In genomic region chr2:16909246-16910038, GRCm38 (mm10) we compare ENCODE assay signal across 31 mouse cellular contexts.
DNase-seq lines count a peak whose midpoint lies in the region; ATAC-seq and TF ChIP-seq lines count a peak whose summit lies in the region.
"Had no signal": no experiment of that assay in that cellular context is flagged by ENCODE, and none has a peak within 500 bp of the region (broad histone marks: within the 10 kb centered on the region; RNA-seq: fewer than 3 reads in every experiment).

No protein-coding gene starts in this region.

- no peak overlapping the region for H3K4me2 ChIP-seq in heart, postnatal 0 days (ENCODE audit: low read depth, low read length)
- H3K4me2 ChIP-seq in heart, embryonic 11.5 days, result no peak overlapping the region
- H3K4me2 ChIP-seq: embryonic facial prominence, embryonic 13.5 days; forebrain, embryonic 13.5 days; hindbrain, embryonic 13.5 days; kidney, embryonic 15.5 days; limb, embryonic 13.5 days; liver, embryonic 12.5 days; midbrain, embryonic 15.5 days; neural tube, embryonic 12.5 days; stomach, embryonic 15.5 days had no signal

- H3K9ac ChIP-seq in heart, postnatal 0 days (replicated peaks; ENCODE audit: low read depth, low read length), result no peak overlapping the region
- no peak overlapping the region for H3K9ac ChIP-seq in heart, embryonic 11.5 days (ENCODE audit: low read depth, low read length)
- H3K9ac ChIP-seq: embryonic facial prominence, embryonic 13.5 days; forebrain, embryonic 13.5 days; hindbrain, embryonic 13.5 days; kidney, embryonic 15.5 days; limb, embryonic 13.5 days; liver, embryonic 12.5 days; midbrain, embryonic 15.5 days; neural tube, embryonic 12.5 days; stomach, embryonic 15.5 days had no signal

- H3K27ac ChIP-seq in heart, postnatal 0 days (ENCODE audit: low read depth), result no peak overlapping the region
- no peak overlapping the region for H3K27ac ChIP-seq in heart, embryonic 11.5 days (ENCODE audit: low read depth, low read length)
- H3K27ac ChIP-seq: embryonic facial prominence, embryonic 13.5 days; forebrain, embryonic 13.5 days; heart, adult 2 months; hindbrain, embryonic 13.5 days; kidney, embryonic 15.5 days; limb, embryonic 13.5 days; liver, embryonic 12.5 days; midbrain, embryonic 15.5 days; neural tube, embryonic 12.5 days; stomach, embryonic 15.5 days had no signal

- no peak for TF ChIP-seq EP300 in heart, postnatal 0 days (IDR thresholded peaks at IDR 0.05; ENCODE audit: low read depth)

- WGBS in heart, postnatal 0 days, result 13% methylated on average over 1 of the region's 1 CpGs
- WGBS in heart, embryonic 11.5 days (ENCODE audit: insufficient replicate concordance), result 45% methylated on average over 1 of the region's 1 CpGs

- no peaks in the 10 kb centered on the region; the same call in 1 of the 2 replicates for H3K4me1 ChIP-seq in heart, postnatal 0 days (ENCODE audit: control insufficient read depth, insufficient read depth)
- no peaks in the 10 kb centered on the region for H3K4me1 ChIP-seq in heart, embryonic 11.5 days (ENCODE audit: control insufficient read depth, insufficient read depth, low read length)
- H3K4me1 ChIP-seq: embryonic facial prominence, embryonic 13.5 days; forebrain, embryonic 13.5 days; hindbrain, embryonic 13.5 days; kidney, embryonic 15.5 days; limb, embryonic 13.5 days; liver, embryonic 12.5 days; midbrain, embryonic 15.5 days; neural tube, embryonic 12.5 days; stomach, embryonic 15.5 days had no signal

- peak; percentile 13 for DNase-seq in adrenal gland, adult 2 months
- DNase-seq in adrenal gland, postnatal 4 days (ENCODE audit: low spot score in 2 of 2), result no peak
- DNase-seq in heart, postnatal 0 days (ENCODE audit: low spot score), result no peak
- peak; percentile 6 for DNase-seq in lung, postnatal 36 days
- DNase-seq in lung, postnatal 25 days (ENCODE audit: low spot score), result no peak
- DNase-seq: adrenal gland, adult 8-10 months; cerebellum, adult 8-10 months; cerebellum, postnatal 36 days; embryo, embryonic 11 days; gastrocnemius, postnatal 14 days; kidney, adult 11 months; kidney, postnatal 36 days; layer of hippocampus, postnatal 36 days; lung, postnatal 4 days; right cerebral cortex, adult 18-20 months; right cerebral cortex, postnatal 4 days; thymus, adult 18-20 months; thymus, postnatal 36 days had no signal

- TF ChIP-seq CTCF in heart, postnatal 0 days (IDR thresholded peaks at IDR 0.05; ENCODE audit: low read depth), result no peak

- H3K27me3 ChIP-seq in heart, postnatal 0 days (ENCODE audit: control insufficient read depth, insufficient read depth, low read length), result no peaks in the 10 kb centered on the region
- H3K27me3 ChIP-seq in heart, embryonic 11.5 days (ENCODE audit: control insufficient read depth, insufficient read depth, low read length), result no peaks in the 10 kb centered on the region
- H3K27me3 ChIP-seq: embryonic facial prominence, embryonic 13.5 days; forebrain, embryonic 13.5 days; hindbrain, embryonic 13.5 days; kidney, embryonic 15.5 days; limb, embryonic 13.5 days; liver, embryonic 12.5 days; midbrain, embryonic 15.5 days; neural tube, embryonic 12.5 days; stomach, embryonic 15.5 days had no signal

- H3K4me3 ChIP-seq in heart, postnatal 0 days (ENCODE audit: low read depth, low read length), result no peak overlapping the region
- no peak overlapping the region for H3K4me3 ChIP-seq in heart, embryonic 11.5 days (ENCODE audit: low read depth, low read length)
- H3K4me3 ChIP-seq: embryonic facial prominence, embryonic 13.5 days; erythroblast, embryonic 14.5 days; forebrain, embryonic 13.5 days; heart, adult 2 months; hindbrain, embryonic 13.5 days; kidney, embryonic 15.5 days; limb, embryonic 13.5 days; liver, embryonic 12.5 days; midbrain, embryonic 15.5 days; neural tube, embryonic 12.5 days; stomach, embryonic 15.5 days had no signal

- no peaks in the 10 kb centered on the region for H3K36me3 ChIP-seq in heart, postnatal 0 days (replicated peaks; ENCODE audit: control insufficient read depth, insufficient read depth, low read length)
- no peaks in the 10 kb centered on the region for H3K36me3 ChIP-seq in heart, embryonic 11.5 days (ENCODE audit: control insufficient read depth, insufficient read depth, low read length)
- H3K36me3 ChIP-seq: embryonic facial prominence, embryonic 13.5 days; hindbrain, embryonic 13.5 days; kidney, embryonic 15.5 days; limb, embryonic 13.5 days; liver, embryonic 12.5 days; midbrain, embryonic 15.5 days; neural tube, embryonic 12.5 days; stomach, embryonic 15.5 days had no signal

- H3K9me3 ChIP-seq in heart, postnatal 0 days (replicated peaks; ENCODE audit: control insufficient read depth, low read length), result no peaks in the 10 kb centered on the region
- H3K9me3 ChIP-seq in heart, embryonic 11.5 days (replicated peaks; ENCODE audit: control insufficient read depth, low read length), result no peaks in the 10 kb centered on the region
- H3K9me3 ChIP-seq: embryonic facial prominence, embryonic 13.5 days; forebrain, embryonic 13.5 days; hindbrain, embryonic 13.5 days; kidney, embryonic 15.5 days; limb, embryonic 13.5 days; liver, embryonic 12.5 days; midbrain, embryonic 15.5 days; neural tube, embryonic 12.5 days; stomach, embryonic 15.5 days had no signal

- ATAC-seq in heart, postnatal 0 days (ENCODE audit: insufficient read depth, low read depth), result peak; percentile 44; the same call in 1 of the 2 replicates
- no peak for ATAC-seq in heart, embryonic 11.5 days (replicated peaks; ENCODE audit: insufficient number of reproducible peaks, low FRiP score, low TSS enrichment)
- no peak for ATAC-seq in erythroid progenitor cell, adult 5-6 weeks (replicated peaks; ENCODE audit: low FRiP score, poor library complexity, severe bottlenecking)
- ATAC-seq: forebrain, embryonic 13.5 days; liver, embryonic 12.5 days; midbrain, embryonic 15.5 days had no signal

Comparison
In these comparisons a context has a peak if more than half of its experiments do, and no peak if none do; other contexts are left out.
1. DNase-seq: peak in adrenal gland, adult 2 months (single experiment) and lung, postnatal 36 days (single experiment); none in adrenal gland, postnatal 4 days (0 of 2), heart, postnatal 0 days (single experiment) and lung, postnatal 25 days (single experiment).